Mouse (Mus musculus) urinary bladder, postnatal 14 days (tissue): Measurements from ENCODE around the gene Spata25.

ENCODE experiments used
- DNase-seq: peaks from one replicate; pipeline ENCODE4 v3.0.0; 2021; ENCODE audit warnings: low spot score

Spata25 gene

DNA sequence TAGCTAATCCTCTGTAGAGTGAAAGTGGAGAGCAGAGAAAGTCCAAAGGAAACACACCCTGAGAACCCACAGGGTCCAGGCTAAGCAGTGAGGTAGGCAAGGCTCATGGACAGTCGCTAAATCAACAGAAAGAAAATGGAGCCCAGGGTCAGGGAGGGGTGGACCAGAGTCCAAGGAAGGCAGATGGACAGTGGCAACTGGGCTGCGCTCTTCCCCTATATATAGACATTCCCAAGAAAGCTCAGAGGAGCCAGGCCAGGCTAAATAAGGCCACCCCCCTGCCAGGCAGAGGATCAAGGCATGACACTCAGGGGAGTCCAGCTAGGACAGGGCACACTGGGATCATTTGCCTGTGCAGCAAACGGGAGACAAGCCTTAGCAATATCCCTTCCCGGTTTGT lies 46.5 kb downstream of the Spata25 start:
- no peak for DNase-seq

DNA sequence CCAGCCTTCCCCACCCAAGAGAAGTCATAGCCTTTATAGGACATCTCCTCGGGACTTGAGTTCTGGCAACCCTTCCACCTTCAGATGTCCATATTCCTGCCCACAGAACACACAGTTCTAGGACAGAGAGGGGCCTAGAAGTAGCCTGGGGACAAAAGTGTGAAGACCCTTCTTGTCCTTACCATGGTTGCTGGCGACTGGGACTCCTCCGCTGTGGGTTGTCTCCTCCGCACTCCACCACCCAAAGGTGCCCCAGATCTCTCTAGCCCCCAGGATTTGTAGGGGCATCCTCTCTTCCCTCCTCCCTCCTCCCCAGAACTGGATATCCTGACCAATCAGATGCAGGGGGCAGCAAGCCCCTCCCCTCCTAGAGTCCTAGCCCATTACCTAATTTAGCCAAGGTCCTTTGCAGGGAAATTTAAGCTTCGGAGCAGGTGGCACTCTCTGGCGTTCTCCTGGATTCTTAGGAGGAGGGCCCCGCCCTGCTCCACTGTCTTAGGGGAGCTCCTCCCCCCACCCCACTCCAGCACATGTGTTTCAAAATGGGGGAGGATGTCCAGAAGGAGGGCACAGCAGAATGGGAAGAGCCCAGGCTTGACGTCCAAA lies 48.8 kb downstream of the Spata25 start, which contains the start of gene Tnnc2:
Gene Tnnc2, minus strand, starts transcription at position 487 of the 606 bp plus-strand sequence.
- no peak for DNase-seq

DNA sequence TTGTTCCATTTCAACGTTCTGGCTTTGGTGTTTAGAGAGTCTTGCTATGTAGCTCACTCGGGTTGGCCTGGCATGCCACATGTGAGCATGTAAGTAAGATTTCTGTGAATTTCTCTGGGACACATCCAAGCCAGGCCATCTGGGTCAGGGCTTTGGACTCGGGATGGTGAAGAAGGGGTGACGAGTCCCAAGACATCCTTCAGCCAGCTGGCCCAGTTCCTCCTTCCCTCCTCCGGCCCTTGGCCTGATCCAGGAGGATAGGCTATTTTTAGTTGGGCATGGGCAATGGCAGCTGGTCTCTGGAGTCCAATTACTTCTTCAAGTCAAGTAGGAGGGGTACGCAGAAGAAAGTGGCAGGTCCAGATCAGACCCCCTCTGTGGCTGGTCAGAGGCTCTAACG lies 49.5 kb downstream of the Spata25 start:
- no peak for DNase-seq

DNA sequence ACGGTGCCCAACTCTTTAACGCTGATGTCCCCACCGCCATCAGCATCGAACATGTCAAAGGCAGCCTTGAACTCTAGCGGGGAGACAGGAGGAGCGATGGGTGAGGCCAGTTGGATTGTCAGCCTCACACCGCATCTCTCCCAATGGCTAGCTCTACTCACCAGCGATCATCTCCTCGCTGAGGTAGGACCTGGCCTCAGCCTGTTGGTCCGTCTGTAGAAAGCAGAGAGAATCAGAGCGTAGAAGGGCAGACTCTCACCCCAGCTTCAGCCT lies 50.4 kb downstream of the Spata25 start:
- no peak for DNase-seq

DNA sequence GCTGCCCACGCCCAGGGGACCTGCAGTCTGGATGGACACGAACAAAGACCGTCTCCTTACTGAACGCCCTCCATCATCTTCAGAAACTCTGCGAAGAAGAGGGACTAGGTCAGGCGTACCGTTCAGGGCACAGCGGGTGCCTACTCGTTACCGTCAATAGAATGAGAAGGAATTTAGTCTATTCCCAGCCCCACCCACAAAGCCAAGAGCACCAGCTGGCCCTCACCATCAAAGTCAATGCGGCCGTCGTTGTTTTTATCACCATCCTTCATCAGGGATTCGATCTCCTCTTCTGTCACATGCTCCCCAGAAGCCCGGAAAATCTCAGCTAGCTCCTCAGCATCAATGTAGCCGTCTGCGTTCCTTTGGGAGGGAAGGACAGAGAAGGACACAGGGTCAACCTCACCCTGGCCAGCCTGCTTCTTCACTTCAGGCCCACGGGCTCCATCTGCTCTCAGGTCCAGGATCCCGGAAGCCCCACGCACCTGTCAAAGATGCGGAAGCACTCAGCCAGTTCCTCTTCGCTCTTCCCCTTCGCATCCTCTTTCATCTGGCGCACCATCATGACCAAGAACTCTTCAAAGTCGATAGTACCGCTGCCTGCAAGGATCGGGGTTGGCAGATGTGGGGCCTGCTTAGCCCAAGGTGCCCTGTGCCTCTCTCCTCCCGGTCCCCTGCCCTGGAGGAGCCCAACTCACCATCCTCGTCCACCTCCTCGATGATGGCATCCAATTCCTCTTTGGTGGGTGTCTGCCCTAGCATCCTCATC lies 50.9 kb downstream of the Spata25 start:
- no peak for DNase-seq

DNA sequence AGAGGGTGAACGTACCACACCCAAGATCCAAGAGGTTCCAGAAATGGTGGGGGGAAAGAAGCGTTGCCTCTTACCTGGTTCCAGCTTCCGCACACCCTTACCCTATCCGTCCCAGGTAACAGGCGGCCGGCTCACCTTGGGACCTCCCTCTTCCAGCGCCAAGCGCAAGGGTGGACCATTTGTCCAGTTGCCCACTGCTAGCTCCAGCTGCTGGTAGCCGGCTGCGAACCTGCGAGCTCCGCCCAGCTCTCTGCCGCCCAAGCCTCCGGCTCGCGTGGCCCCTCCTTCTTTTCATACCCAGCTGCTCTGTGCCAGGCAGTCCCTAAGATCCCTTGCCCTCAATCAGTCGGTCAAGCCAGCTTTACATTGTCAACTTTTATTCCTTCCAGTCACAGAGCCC lies 51.5 kb downstream of the Spata25 start:
- DNase-seq, result no peak
